Mouse (Mus musculus): Measurements from ENCODE around the gene Gm20388. TPM values are rescaled to one million over a fixed set of nuclear protein-coding genes. Genes with fewer than 3 reads are reported as not detected.

Gm20388 gene
- polyA plus RNA-seq, 1 experiment from 2014 or later: 47.1 TPM

DNA sequence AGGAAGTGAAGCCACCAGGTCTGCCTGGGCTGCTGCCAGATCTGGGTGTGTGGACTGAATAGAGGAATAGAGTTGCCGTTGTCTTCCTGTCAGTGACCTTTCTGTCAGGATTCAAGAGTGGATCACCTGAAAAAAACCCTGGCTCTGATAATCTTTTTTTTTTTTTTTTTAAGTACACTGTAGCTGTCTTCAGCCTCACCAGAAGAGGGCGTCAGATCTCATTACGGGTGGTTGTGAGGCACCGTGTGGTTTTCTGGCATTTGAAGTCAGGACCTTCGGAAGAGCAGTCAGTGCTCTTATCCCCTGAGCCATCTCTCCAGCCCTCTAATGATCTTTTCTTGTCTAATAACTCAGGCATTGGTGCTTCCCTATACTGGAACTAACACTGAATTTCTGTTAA is 4122.8 kb downstream of the Gm20388 start:
- H3K27ac ChIP-seq: no peak overlapping the region
- no peaks in the 10 kb centered on the region for H3K79me2 ChIP-seq (ENCODE audit: inconsistent target)
- H3K36me3 ChIP-seq (ENCODE audit: inconsistent target): peaks cover 49% of the 10 kb centered on the region
- H3K4me3 ChIP-seq (ENCODE audit: inconsistent target): no peak overlapping the region
- WGBS (ENCODE audit: missing documents): 63% methylated on average over 5 of the region's 5 CpGs

DNA sequence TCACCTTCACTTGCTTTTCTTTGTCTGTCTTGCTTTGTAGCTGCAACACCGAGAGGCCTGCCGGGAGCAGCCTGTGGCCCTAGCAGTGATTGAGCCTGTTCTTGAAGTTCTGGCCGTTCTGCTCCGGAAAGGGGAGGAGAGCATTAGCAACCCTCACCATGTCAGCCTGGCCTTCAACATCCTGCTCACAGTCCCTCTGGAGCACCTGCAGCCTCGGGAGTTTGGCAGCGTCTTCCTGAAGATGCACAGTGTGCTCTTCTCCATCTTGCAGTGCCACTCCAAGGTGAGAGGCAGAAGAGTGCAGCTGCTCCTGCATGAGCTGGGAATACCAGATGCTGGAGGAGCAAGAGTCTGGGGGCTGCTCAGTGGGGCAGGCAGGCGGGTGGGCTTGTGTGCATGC is 4127.5 kb downstream of the Gm20388 start:
- H3K79me2 ChIP-seq (ENCODE audit: inconsistent target): no peaks in the 10 kb centered on the region
- 94% methylated on average over 7 of the region's 7 CpGs for WGBS (ENCODE audit: missing documents)
- no peak overlapping the region for H3K4me3 ChIP-seq (ENCODE audit: inconsistent target)
- H3K36me3 ChIP-seq (ENCODE audit: inconsistent target): peaks cover 44% of the 10 kb centered on the region
- no peak overlapping the region for H3K27ac ChIP-seq

DNA sequence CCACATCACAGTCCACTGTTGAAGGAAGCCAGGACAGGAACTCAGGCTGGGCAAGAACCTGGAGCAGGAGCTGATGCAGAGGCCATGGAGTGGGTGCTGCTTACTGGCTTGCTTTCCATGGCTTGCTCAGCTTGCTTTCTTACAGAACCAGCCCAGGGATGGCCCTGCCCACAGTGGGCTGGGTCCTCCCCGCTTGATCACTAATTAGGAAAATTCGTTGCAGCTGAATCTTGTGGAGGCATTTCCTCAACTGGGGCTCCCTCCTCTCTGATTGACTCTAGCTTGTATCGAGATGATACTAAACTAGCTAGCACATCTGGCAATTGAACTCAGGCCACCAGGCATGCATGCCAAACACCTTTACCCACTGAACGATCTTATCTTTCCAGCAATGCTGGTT is 4128.7 kb downstream of the Gm20388 start:
- WGBS (ENCODE audit: missing documents): 87% methylated on average over 4 of the region's 4 CpGs
- H3K27ac ChIP-seq: no peak overlapping the region

DNA sequence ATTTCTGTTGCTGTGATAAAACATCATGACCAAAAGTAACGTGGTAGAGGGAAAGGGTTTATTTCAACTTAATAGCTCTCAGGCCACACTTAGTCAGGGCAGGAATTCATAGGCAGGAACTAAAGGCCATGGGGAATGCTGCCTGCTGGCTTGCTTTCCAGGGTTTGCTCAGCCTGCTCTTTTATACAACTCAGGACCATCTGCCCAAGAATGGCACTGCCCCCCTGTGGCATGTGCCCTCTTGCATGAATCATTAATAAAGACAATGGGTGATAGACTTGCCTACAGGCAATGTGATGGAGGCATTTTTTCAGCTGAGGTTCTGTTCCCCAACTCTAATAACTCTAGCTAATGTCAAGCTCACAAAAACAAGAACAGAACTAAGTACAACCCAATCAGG is 4131.6 kb downstream of the Gm20388 start:
- WGBS (ENCODE audit: missing documents): 93% methylated on average over 1 of the region's 1 CpGs
- no peaks in the 10 kb centered on the region for H3K79me2 ChIP-seq (ENCODE audit: inconsistent target)
- H3K27ac ChIP-seq: no peak overlapping the region
- H3K36me3 ChIP-seq (ENCODE audit: inconsistent target): peaks cover 39% of the 10 kb centered on the region
- H3K4me3 ChIP-seq (ENCODE audit: inconsistent target): no peak overlapping the region

More for the DNA sequence above, 4128.7 kb downstream of the Gm20388 start:
- H3K79me2 ChIP-seq (ENCODE audit: inconsistent target): no peaks in the 10 kb centered on the region
- no peak overlapping the region for H3K4me3 ChIP-seq (ENCODE audit: inconsistent target)
- peaks cover 44% of the 10 kb centered on the region for H3K36me3 ChIP-seq (ENCODE audit: inconsistent target)

DNA sequence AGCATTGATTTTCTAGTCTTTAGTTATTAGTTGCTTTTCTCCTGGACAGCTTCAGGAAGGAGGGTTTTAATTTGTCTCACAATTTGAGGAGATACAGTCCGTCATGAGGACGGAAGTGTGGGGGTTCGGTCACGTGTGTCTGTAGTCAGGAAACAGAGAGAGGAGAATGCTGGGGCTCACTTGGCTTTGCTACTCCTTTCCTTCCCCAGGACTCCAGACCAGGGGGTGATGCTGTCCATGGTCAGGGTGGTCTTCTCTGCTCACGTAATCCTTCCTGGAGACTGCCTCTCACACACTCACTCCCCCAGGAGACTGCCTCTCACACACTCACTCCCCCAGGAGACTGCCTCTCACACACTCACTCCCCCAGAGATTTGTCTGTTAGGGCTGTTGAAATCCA is 4133.8 kb downstream of the Gm20388 start:
- Histone ChIP-seq H3K27ac (no peak overlapping the region), H3K79me2 (ENCODE audit: inconsistent target) (no peaks in the 10 kb centered on the region), H3K4me3 (ENCODE audit: inconsistent target) (no peak overlapping the region), H3K36me3 (ENCODE audit: inconsistent target) (peaks cover 29% of the 10 kb centered on the region)
- 97% methylated on average over 5 of the region's 5 CpGs for WGBS (ENCODE audit: missing documents)

DNA sequence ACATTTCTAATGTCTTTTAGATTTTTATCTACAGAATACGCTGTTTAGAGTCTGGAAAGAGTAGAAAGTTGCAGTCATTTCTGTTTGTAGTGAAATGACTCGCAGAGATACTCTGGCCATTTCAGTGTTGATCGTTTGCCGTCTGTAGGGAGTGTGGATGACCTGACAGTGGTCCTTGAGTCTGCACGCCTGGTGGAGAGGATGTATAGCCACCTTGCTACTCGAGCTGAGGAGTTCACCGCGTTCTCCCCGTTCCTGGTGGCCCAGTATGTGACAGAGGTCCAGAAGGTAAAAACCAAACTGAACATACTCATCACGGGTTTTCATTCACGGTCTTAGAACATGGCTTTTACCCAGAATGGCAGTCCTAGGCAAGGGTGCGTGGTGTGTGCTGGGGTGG is 4134.3 kb downstream of the Gm20388 start:
- H3K27ac ChIP-seq: no peak overlapping the region
- no peaks in the 10 kb centered on the region for H3K79me2 ChIP-seq (ENCODE audit: inconsistent target)
- WGBS (ENCODE audit: missing documents): 95% methylated on average over 12 of the region's 12 CpGs
- peaks cover 24% of the 10 kb centered on the region for H3K36me3 ChIP-seq (ENCODE audit: inconsistent target)
- no peak overlapping the region for H3K4me3 ChIP-seq (ENCODE audit: inconsistent target)

DNA sequence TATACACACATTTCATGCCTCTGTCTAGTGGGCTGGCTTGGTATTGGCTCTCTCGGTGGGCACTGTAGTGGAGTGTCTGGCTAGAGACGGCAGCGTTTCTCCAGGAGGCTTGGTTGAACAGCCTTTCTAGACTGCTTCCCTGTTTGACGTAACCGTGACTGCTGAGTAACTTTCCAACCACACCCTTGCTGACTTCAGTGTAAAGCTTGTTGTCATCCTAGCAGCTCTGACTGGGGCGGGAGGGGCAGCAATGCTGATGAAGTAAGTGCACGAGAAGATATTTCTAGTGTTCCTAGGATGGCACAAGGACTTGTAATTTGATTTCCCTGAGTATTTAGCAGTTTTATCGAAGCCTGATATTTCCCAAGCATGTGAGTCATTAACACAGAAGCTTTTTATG is 4135.2 kb downstream of the Gm20388 start:
- peaks cover 19% of the 10 kb centered on the region; the same call in 1 of the 2 replicates for H3K36me3 ChIP-seq (ENCODE audit: inconsistent target)
- no peaks in the 10 kb centered on the region for H3K79me2 ChIP-seq (ENCODE audit: inconsistent target)
- no peak overlapping the region for H3K4me3 ChIP-seq (ENCODE audit: inconsistent target)
- 80% methylated on average over 8 of the region's 8 CpGs for WGBS (ENCODE audit: missing documents)
- H3K27ac ChIP-seq: no peak overlapping the region

DNA sequence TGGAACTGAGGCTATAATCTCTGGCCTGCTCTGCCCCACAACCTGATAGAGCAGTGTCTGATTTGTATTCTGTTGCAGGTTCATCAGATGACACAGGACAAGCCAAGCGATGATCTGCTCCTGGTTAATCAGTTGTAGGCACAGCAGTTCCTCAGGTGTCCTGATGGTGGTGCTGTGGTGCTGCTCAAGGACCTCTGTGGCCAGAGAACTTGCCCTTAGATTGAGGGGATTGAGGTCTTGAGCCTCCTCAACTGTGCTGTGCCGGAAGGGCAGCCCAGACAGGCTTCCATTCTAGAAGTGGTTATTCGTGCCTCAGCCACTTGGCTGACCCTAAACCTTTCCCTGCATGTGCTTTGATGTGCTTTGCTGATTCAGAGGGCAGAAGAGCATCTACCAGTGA is 4141.5 kb downstream of the Gm20388 start:
- WGBS (ENCODE audit: missing documents): 30% methylated on average over 3 of the region's 3 CpGs
- H3K4me3 ChIP-seq (ENCODE audit: inconsistent target): no peak overlapping the region
- no peaks in the 10 kb centered on the region for H3K79me2 ChIP-seq (ENCODE audit: inconsistent target)
- H3K36me3 ChIP-seq (ENCODE audit: inconsistent target): peaks cover 10% of the 10 kb centered on the region; the same call in 1 of the 2 replicates
- H3K27ac ChIP-seq: no peak overlapping the region

DNA sequence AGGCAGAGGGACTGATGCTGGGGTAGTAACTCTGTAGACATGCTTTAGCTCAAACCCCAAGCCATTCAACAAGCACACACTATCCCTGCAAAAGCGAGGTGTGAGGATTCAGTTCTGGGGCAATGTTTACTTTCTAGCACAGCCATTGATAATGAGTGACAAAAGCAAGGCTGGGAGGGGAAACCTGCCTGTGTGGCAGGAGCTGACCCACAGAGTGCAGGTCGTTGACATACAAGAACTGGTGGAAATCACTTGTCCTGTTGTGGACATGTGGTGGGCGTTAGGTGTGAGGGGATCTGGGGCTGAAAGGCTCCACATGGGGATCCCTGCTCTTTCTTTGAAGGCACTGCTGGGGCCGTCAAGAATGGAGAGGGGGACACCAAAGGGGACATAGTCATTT is 4141.9 kb downstream of the Gm20388 start:
- WGBS (ENCODE audit: missing documents): 79% methylated on average over 4 of the region's 4 CpGs
- Histone ChIP-seq H3K4me3 (ENCODE audit: inconsistent target) (no peak overlapping the region), H3K27ac (no peak overlapping the region), H3K36me3 (ENCODE audit: inconsistent target) (peaks cover 5% of the 10 kb centered on the region; the same call in 1 of the 2 replicates), H3K79me2 (ENCODE audit: inconsistent target) (no peaks in the 10 kb centered on the region)

DNA sequence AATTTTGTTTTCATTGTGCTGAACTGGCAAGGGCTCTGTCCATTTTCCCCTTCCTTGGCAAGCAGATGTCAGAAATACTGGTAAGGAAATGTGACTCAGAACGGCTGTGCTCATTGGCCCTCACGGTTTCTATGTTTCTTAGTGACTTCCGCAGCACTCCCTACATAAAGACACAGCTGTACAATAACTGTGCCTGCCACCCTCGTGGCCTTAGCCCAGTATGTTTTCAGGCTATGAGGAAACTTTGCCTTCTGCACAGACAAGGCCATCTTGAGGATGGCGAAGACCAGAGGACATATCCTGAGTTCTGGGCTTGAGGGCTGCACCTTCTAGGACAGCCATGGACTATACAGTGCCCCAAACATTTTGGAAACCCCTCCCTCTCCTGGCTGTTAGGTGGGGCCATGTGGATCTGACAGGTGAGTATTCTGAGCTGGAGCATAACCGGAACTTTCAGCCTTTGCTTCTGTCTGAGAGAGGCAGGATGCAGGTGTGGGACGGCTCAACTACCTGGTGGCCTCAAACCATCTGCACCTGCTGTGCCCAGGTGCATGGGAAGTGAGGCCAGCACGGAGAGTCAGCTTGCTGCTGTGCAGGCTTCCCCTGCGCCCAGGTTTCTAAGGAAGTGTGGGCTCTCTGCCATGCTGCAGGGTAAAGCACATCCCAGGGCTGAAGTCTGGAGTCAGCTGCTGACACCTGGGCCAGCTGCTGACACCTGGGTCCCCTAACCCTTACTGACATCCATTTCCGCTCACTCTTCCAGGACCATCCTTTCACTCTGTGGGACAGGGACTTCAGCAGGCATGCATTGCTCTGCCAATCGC is 4146.4 kb downstream of the Gm20388 start:
- Histone ChIP-seq H3K79me2 (ENCODE audit: inconsistent target) (no peaks in the 10 kb centered on the region), H3K4me3 (ENCODE audit: inconsistent target) (no peak overlapping the region), H3K36me3 (ENCODE audit: inconsistent target) (no peaks in the 10 kb centered on the region), H3K27ac (no peak overlapping the region)
- WGBS (ENCODE audit: missing documents): 63% methylated on average over 11 of the region's 11 CpGs

DNA sequence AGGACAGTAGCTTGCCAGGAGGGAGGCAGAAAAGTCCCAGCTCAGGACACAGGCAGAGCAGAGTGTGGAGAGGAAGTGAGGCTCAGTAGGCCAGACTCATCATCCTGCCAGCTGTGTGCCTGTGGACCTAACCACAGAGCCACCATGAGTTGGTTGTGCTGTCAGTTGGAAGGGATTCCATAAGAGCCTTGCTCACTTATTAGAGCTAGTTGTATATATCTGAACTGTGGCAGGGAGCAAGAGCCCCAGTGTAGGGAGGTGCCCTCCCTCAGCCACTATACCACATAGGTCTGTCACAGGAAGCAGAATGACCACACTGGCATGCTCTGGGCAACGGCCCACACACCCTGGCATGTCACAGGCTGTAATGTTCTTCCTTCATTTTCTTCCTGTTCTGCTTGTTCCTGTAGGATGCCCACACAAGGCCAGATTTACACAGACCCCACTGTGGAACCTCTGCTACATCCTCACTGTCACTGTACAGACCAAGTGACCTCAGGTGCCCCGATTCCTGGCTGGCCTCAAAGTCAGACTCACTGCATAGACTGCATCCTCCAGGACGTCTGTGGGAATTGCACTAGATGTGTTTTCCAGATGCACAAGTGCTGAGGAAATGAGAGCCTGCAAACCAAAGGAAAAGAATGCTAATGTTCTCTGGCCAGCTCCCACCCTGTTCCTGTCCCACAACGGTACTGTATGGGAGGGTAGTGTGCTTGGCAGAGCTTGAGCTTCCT is 4155.9 kb downstream of the Gm20388 start:
- 16% methylated on average over 4 of the region's 4 CpGs for WGBS (ENCODE audit: missing documents)

DNA sequence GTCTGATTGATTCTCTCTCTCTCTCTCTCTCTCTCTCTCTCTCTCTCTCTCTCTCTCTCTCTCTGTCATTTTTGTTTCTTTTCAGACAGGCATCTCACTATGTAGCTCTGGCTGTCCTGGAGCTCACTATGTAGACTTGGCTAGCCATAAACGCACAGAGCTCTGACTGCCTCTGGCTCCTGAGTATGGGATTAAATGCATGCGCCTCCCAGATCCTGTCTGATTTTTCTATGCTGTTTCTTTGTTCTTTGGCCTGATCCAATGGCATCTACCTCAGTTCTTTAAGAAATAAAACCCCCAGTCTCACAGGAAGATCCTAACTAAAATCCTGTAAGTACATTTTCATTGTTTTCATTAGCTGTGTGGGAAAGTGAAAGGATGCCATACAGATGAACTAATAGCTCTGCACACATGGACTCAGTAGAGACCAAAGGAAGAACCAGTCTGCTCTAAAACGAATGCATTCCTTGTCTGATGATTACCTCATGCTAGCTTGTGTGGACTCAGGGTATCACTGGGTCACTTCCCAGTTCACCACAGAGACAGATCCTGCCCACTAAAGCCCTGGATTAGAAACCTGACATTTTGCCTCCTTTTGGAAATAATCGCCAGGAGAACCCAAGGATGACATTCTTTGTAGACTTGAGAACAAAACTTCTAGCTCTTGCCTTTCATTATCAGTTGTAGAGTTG is 4156.6 kb downstream of the Gm20388 start:
- WGBS (ENCODE audit: missing documents): 53% methylated on average over 4 of the region's 4 CpGs
- no peak overlapping the region for H3K27ac ChIP-seq
- H3K36me3 ChIP-seq (ENCODE audit: inconsistent target): no peaks in the 10 kb centered on the region
- no peaks in the 10 kb centered on the region for H3K79me2 ChIP-seq (ENCODE audit: inconsistent target)
- H3K4me3 ChIP-seq (ENCODE audit: inconsistent target): no peak overlapping the region

More for the DNA sequence above, 4155.9 kb downstream of the Gm20388 start:
- Histone ChIP-seq H3K27ac (no peak overlapping the region), H3K4me3 (ENCODE audit: inconsistent target) (no peak overlapping the region), H3K79me2 (ENCODE audit: inconsistent target) (no peaks in the 10 kb centered on the region), H3K36me3 (ENCODE audit: inconsistent target) (no peaks in the 10 kb centered on the region)

DNA sequence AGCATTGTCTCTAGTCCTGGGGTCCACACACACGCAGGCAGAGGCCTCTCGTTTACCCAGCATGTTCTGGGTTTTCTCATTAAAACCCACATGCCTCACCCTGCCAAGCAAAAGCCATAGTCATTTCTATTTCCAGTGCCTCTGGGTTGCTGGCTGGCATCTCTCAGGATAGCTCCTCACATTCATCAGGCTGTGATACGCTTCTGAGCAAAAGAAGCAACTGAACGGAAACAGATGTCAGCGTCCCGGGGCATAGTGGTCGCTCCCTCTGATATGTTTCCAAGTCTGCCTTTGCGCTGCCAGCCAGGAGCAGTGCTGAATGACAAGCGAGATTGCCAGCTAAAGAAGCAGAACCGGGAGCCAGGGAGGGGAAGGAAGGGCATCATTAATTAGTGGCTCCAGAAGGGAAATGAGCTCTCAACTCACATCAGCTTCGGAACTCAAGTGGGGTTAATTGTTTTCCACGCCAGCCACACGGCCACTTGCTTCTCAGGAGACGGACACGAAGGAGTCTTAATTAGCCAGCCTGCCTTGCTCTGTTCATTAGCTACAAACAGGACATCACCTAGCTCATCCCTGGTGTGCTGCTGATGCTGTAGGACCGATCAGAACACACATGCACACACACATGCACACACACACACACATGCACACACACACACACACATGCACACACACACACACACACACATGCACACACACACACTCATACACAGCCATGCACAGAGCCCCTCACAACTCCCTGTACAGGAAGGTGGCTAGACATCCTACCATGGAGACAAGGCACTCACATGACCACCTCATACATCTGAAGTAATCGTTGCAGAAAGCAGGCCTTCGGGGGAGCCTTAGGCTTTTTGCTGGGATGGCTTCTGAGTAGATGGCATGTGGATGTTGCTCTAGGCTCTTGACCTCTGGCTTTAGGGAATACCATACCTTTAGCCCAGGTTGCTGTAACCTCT is 4160.0 kb downstream of the Gm20388 start:
- 13% methylated on average over 18 of the region's 18 CpGs for WGBS (ENCODE audit: missing documents)

DNA sequence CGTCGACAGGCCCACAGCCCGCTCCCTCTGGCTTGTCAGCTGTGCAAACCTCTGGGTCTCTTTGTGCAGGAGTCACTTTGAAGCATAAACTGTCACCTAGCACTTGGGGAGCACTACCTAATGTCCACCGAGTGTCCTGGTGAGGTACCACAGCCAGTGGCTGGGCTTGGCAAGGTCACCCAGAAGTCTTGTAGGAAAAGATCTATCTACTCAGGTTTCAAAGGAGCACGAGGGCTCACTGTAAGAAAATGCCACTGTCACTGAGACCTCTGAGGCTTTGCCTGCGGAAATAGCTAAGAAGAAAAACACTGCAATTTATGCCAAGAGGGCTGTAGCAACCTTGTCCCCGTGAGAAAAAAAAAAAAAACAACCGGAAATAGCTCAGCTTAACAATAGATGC is 4165.3 kb downstream of the Gm20388 start:
- Histone ChIP-seq H3K27ac (no peak overlapping the region), H3K4me3 (ENCODE audit: inconsistent target) (no peak overlapping the region), H3K36me3 (ENCODE audit: inconsistent target) (no peaks in the 10 kb centered on the region), H3K79me2 (ENCODE audit: inconsistent target) (no peaks in the 10 kb centered on the region)
- WGBS (ENCODE audit: missing documents): 84% methylated on average over 8 of the region's 8 CpGs

More for the DNA sequence above, 4160.0 kb downstream of the Gm20388 start:
- no peak overlapping the region for H3K4me3 ChIP-seq (ENCODE audit: inconsistent target)
- H3K79me2 ChIP-seq (ENCODE audit: inconsistent target): no peaks in the 10 kb centered on the region
- H3K27ac ChIP-seq: no peak overlapping the region
- H3K36me3 ChIP-seq (ENCODE audit: inconsistent target): no peaks in the 10 kb centered on the region

Data from macrophage (primary cell).